Mouse (Mus musculus): Measurements from ENCODE around the gene Ovca2. TPM values are rescaled to one million over a fixed set of nuclear protein-coding genes. Genes with fewer than 3 reads are reported as not detected.

Ovca2 gene
- total RNA-seq, 4 experiments from 2014 or later, result 22.3 to 28.9 (median 25.9) TPM

GRCm38 (mm10) chr11:75152603-75153557, 25.8 kb downstream of the Ovca2 start:
- DNase-seq, result no peak

GRCm38 (mm10) chr11:75150346-75150745, 28.3 kb downstream of the Ovca2 start:
- DNase-seq, result no peak

GRCm38 (mm10) chr11:75148332-75149035, 30.2 kb downstream of the Ovca2 start:
- DNase-seq, result no peak

GRCm38 (mm10) chr11:75147846-75148168, 30.8 kb downstream of the Ovca2 start:
- DNase-seq, result no peak

GRCm38 (mm10) chr11:75147106-75147845, 31.4 kb downstream of the Ovca2 start:
- no peak for DNase-seq

- no peak for DNase-seq
Observed at GRCm38 (mm10) chr11:75145841-75146240, 32.8 kb downstream of the Ovca2 start.

- no peak for DNase-seq
Observed at GRCm38 (mm10) chr11:75142749-75143148, 35.9 kb downstream of the Ovca2 start.

- no peak for DNase-seq
Observed at GRCm38 (mm10) chr11:75141913-75142312, 36.7 kb downstream of the Ovca2 start.

GRCm38 (mm10) chr11:75141038-75141437, 37.6 kb downstream of the Ovca2 start:
- DNase-seq, result no peak

GRCm38 (mm10) chr11:75140431-75140830, 38.2 kb downstream of the Ovca2 start:
- DNase-seq, result no peak

- DNase-seq, result no peak
Observed at GRCm38 (mm10) chr11:75139122-75139963, 39.3 kb downstream of the Ovca2 start.

- no peak for DNase-seq
Observed at GRCm38 (mm10) chr11:75136666-75137398, 41.8 kb downstream of the Ovca2 start.

- DNase-seq, result no peak
Observed at GRCm38 (mm10) chr11:75135358-75135757, 43.3 kb downstream of the Ovca2 start.

- DNase-seq, result no peak
Observed at GRCm38 (mm10) chr11:75134485-75135068, 44.1 kb downstream of the Ovca2 start.

GRCm38 (mm10) chr11:75133951-75134350, 44.7 kb downstream of the Ovca2 start:
- no peak for DNase-seq

GRCm38 (mm10) chr11:75133391-75133790, 45.2 kb downstream of the Ovca2 start:
- DNase-seq, result no peak

- DNase-seq, result no peak
Observed at GRCm38 (mm10) chr11:75132278-75132677, 46.4 kb downstream of the Ovca2 start.

GRCm38 (mm10) chr11:75131300-75131699, 47.3 kb downstream of the Ovca2 start:
- no peak for DNase-seq

- no peak for DNase-seq
Observed at GRCm38 (mm10) chr11:75129481-75129880, 49.2 kb downstream of the Ovca2 start.

GRCm38 (mm10) chr11:75126384-75126783, 52.3 kb downstream of the Ovca2 start:
- DNase-seq, result no peak
